Mouse (Mus musculus) fibroblast of lung, adult 2 months (primary cell): ENCODE data around the gene Olfr862.

Experiments used
- DNase-seq: peaks from one replicate; pipeline ENCODE4 v3.0.0-alpha.2; 2011; ENCODE audit warnings: low read depth

Olfr862 gene

DNA sequence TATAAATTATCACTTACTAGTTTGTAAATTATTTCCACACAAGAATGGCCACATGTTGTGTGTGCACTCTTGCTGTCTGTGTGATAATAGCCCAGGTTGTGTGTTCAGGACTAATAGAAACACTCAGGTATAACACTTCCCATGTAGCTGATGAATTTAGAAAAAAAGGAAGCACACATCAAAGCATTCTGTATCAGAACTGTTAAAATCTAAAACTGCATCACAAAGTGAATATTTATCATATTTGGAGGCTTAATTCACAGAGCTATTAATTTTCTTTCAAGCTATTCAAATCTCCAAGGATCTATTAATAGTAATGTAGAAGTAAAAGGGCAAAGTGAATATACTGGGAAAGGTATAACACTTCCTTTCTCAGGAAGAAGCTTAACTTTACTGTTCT is at the start of gene Olfr862:
Gene Olfr862 (minus strand): TSS at position 101 of the 400 bp plus-strand sequence.
- DNase-seq: no peak

DNA sequence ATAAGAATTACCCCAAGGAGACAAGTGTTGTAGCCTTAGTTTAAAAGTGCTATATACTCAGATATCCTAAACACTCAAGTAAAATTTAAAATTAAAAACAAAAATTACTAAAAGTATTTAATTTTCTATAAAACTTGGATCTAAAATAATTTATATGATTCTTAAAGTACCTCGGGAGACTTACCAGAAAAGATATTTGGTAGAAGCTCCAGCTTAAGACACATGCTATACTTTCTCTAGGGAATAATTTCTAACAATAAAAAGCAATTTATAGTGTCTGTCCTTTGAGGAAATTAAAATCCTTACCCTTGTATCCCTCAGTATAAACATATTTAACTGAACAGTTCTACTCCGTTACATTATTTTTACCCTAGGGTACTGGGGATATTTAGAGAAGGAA is 28.8 kb upstream of the Olfr862 start, which contains the start of gene Olfr77:
Gene Olfr77 (plus strand): TSS at position 301 of the 400 bp plus-strand sequence.
- DNase-seq: no peak

DNA sequence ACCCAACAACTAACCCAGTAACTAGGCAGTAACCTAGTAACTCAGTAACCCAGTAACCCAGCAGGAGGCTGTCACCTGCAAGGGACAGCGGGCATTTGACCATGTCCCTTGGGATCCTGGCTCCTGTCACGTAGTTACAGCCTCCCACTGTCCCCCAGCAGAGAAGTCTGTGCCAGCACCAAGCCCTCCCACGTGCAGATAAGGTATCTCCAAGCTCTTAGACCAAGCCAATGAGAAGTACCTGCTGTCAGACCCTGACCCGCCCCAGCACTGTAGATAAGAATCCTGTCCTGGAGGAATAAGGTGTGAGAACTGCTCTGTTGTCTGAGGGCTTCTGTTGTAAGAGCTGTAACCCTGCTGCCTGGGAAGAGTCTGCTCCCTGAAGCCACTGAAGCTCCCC is 23.4 kb upstream of the Olfr862 start:
- no peak for DNase-seq

DNA sequence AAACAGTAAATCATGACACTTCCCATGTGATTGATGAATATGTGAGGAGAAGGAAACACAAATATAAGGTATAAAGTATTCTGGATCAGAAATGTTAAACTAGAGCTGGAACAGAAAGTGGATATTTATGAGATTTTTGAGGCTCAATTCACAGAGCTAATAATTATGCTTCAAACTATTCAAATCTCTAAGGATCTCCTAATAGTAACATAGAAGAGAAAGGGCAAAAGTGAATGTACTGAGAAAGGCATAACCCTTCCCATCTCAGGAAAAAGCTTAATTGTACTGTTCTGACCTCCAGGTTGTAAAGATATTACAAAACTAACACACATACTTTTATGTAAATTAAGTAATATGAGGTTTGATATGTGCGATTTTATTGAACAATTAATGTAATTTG is 38.2 kb downstream of the Olfr862 start, which contains the start of gene Olfr860:
Gene Olfr860 (minus strand): TSS at position 101 of the 400 bp plus-strand sequence.
- DNase-seq: no peak
